Mouse (Mus musculus): ENCODE results near the gene Sema3b. TPM values are rescaled to one million over a fixed set of nuclear protein-coding genes. Genes with fewer than 3 reads are reported as not detected.
"Not testable (repeated sequence)": the region's sequence is repeated elsewhere in the genome, so short reads cannot be mapped to it uniquely, and the experiment has no call there.

Sema3b gene
- polyA plus RNA-seq, 1 experiment from 2014 or later: 22.5 TPM

DNA sequence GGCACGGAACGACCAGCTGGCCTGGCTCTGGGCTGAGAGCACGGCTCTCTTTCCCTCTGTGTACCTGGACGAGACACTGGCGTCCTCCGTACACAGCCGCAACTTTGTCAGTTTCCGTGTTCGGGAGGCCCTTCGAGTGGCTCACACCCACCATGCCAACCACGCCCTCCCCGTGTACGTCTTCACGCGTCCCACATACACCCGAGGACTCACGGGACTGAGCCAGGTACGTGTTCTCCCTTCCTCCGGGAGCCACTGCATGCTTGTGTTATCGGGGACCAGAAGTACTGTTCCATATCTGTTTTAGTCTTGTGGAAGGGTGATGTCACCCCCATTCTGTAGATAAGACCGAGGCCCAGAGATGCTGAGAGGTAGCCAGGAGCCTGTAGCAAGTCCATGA, 38.2 kb downstream of the Sema3b start:
- Histone ChIP-seq H3K27me3 (no peaks in the 10 kb centered on the region), H3K4me3 (replicated peaks) (peak overlapping the region; percentile 86), H3K27ac (no peak overlapping the region), H3K9me3 (replicated peaks) (no peaks in the 10 kb centered on the region), H3K9ac (peak overlapping the region; percentile 80; the same call in 1 of the 2 replicates), H3K4me1 (peaks cover 54% of the 10 kb centered on the region), H3K36me3 (peaks cover 50% of the 10 kb centered on the region), H3K4me2 (peak overlapping the region; percentile 72)
- WGBS: 90% methylated on average over 21 of the region's 21 CpGs
- ATAC-seq (replicated peaks; ENCODE audit: low FRiP score): no peak

DNA sequence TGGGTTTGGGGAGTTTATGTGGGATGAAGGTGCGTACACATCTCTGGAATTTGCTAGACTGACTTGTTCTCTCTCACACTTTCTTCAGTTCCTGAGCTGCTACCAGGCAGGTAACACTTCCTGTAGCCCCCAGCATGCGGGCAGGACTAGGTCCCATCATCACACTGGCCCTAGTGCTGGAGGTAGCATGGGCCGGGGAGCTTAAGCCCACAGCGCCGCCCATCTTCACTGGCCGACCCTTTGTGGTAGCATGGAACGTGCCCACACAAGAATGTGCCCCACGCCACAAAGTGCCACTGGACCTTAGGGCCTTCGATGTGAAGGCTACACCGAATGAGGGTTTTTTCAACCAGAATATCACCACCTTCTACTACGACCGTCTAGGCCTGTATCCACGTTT, 39.0 kb downstream of the Sema3b start:
- Histone ChIP-seq H3K9me3 (replicated peaks) (no peaks in the 10 kb centered on the region), H3K36me3 (peaks cover 55% of the 10 kb centered on the region), H3K9ac (peak overlapping the region; percentile 80), H3K27me3 (no peaks in the 10 kb centered on the region), H3K4me3 (replicated peaks) (peak overlapping the region; percentile 86), H3K4me2 (peak overlapping the region; percentile 72), H3K4me1 (peaks cover 55% of the 10 kb centered on the region), H3K27ac (peak overlapping the region; percentile 89)
- WGBS: 39% methylated on average over 13 of the region's 13 CpGs
- no peak for ATAC-seq (replicated peaks; ENCODE audit: low FRiP score)

DNA sequence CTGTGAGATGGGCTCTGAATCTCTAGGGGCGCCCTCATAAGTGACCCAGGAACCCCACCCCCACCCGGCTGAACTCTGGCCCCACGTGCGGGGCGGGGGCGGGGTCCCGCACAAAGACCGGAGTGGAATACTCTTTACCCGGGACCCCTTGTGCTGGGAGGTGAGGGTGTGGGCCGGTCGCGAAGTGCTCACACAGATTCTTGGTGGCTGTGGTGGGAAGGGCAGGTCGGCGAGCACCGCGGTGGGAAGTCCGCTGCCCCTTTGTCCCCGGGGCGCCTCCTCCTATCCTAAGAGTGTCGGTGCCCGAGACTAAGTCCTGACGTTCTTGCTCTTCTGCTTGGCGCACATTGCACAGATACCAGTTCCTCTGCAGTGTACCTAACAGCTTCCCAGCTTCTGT, 39.8 kb downstream of the Sema3b start:
- Histone ChIP-seq H3K27me3 (no peaks in the 10 kb centered on the region), H3K9me3 (replicated peaks) (no peaks in the 10 kb centered on the region), H3K27ac (peak overlapping the region; percentile 89), H3K36me3 (peaks cover 55% of the 10 kb centered on the region), H3K4me3 (replicated peaks) (peak overlapping the region; percentile 86), H3K4me1 (peaks cover 59% of the 10 kb centered on the region), H3K4me2 (peak overlapping the region; percentile 72), H3K9ac (peak overlapping the region; percentile 80)
- ATAC-seq (replicated peaks; ENCODE audit: low FRiP score): peak; percentile 17
- under 1% methylated on average over 23 of the region's 23 CpGs for WGBS

DNA sequence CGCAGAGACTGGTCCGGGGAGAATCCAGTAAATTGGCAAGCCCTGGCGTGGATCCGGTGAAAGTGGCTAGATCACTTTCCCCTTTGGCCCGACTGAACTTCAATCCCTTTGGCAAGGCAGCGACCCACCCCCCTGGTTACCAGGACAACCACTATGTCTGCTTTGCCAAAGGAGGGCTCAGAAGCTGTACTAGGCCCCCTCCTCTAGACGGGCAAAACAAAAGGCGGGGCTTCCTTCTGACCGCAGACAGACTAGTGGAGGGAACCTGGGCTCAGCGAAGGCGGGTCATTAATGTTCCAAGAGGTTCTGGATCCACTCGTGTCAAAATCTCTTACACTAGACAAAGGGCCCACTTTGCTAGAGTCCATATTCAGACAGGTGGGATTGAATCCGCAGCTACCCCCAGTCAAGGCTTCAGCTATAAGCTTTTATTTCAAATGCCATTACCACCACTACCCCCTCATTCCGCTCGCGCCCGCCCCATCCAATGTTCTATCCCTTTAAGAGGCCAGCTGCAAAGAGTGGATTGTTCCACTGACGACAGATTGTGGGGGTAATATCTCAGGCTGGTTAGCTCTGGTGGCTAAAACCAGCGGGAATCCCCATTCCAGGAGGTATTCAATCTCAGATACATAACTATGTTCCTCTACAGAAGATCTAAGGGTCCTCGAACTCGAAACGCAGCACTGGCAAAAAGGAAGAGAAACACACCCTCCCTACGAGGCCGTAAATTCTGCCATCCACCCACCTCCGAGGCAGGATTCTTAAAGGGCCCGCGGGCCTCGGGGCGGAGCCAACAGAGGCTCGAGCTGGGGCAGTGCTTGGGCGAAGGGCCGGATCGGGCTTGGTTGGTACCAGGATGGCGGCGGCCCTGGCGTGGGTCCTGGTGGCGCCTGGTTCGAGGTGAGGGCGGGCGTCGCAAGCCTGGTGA, 40.4 kb downstream of the Sema3b start:
- Histone ChIP-seq H3K27me3 (no peaks in the 10 kb centered on the region), H3K9me3 (replicated peaks) (no peaks in the 10 kb centered on the region), H3K36me3 (peaks cover 53% of the 10 kb centered on the region), H3K4me1 (peaks cover 65% of the 10 kb centered on the region), H3K27ac (peak overlapping the region; percentile 89), H3K4me2 (peak overlapping the region; percentile 72), H3K9ac (peak overlapping the region; percentile 80), H3K4me3 (replicated peaks) (peak overlapping the region; percentile 86)
- peak; percentile 85 for ATAC-seq (replicated peaks; ENCODE audit: low FRiP score)
- under 1% methylated on average over 41 of the region's 41 CpGs for WGBS

DNA sequence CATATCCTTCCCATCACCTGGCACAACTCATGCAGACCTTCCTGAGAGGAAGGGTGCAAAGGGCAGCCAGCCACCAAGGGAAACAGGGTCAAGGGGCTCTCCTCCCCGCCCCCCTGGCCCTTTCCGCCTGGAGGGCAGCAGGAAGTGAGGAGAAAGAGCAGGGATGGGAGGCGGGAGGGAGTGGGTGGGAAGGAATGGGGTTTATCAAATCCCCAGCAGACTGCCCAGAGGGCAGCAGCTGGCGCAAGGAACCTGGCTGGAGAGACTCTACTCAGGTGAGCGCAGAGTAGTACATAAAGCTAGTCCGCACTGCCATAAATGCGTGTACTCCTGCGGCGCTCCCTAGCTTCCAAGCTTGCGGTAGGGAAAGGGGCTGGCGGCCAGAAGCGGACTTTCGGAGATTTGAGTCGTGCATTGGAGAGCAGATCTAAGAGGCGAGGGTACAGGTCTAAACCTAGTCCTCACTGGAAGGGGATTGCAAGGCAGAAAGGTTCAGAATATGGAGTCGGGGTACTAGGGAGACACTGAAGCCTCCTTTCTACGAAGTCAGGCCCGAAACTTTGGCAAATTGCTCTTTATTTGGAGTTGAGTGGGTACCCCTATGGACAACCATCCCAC, 41.2 kb downstream of the Sema3b start, which contains the start of gene Hyal2:
Gene Hyal2 (plus strand): TSS at position 244 of the 618 bp plus-strand sequence.
- WGBS: 8% methylated on average over 18 of the region's 18 CpGs
- Histone ChIP-seq H3K4me3 (replicated peaks) (peak within 1 kb of the TSS; percentile 86), H3K9me3 (replicated peaks) (no peaks in the 10 kb centered on the region), H3K4me2 (peak within 1 kb of the TSS; percentile 72), H3K27me3 (no peaks in the 10 kb centered on the region), H3K4me1 (peaks cover 70% of the 10 kb centered on the region), H3K27ac (peak within 1 kb of the TSS; percentile 89), H3K36me3 (peaks cover 45% of the 10 kb centered on the region), H3K9ac (peak within 1 kb of the TSS; percentile 80)
- no peak for ATAC-seq (replicated peaks; ENCODE audit: low FRiP score)

DNA sequence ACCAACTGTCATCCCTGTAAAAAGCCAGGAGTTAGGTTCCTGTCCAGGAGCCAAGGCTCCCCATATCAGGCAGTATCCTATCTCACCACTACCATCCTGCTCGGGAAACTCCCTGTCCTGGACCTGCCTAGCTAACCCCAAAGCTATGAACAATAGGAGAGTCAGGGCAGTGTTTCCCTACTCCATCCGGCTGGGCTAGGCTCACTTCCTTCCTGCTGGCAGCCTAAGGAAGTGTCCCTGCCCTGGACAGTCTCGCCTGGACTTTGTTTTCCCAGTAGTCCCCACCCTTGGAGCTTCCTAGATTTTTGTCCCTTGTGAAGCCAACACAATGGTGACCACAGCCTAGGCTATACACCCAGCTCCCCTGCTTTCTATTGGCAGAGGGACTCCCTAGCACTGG, 42.2 kb downstream of the Sema3b start:
- peaks cover 70% of the 10 kb centered on the region for H3K4me1 ChIP-seq
- H3K4me2 ChIP-seq: peak overlapping the region; percentile 72
- H3K36me3 ChIP-seq: peaks cover 43% of the 10 kb centered on the region
- no peaks in the 10 kb centered on the region for H3K27me3 ChIP-seq
- ATAC-seq (replicated peaks; ENCODE audit: low FRiP score): no peak
- H3K27ac ChIP-seq: peak overlapping the region; percentile 89
- no peaks in the 10 kb centered on the region for H3K9me3 ChIP-seq (replicated peaks)
- no peak overlapping the region for H3K9ac ChIP-seq
- peak overlapping the region; percentile 21 for H3K4me3 ChIP-seq (replicated peaks)
- WGBS: 67% methylated on average over 3 of the region's 3 CpGs

DNA sequence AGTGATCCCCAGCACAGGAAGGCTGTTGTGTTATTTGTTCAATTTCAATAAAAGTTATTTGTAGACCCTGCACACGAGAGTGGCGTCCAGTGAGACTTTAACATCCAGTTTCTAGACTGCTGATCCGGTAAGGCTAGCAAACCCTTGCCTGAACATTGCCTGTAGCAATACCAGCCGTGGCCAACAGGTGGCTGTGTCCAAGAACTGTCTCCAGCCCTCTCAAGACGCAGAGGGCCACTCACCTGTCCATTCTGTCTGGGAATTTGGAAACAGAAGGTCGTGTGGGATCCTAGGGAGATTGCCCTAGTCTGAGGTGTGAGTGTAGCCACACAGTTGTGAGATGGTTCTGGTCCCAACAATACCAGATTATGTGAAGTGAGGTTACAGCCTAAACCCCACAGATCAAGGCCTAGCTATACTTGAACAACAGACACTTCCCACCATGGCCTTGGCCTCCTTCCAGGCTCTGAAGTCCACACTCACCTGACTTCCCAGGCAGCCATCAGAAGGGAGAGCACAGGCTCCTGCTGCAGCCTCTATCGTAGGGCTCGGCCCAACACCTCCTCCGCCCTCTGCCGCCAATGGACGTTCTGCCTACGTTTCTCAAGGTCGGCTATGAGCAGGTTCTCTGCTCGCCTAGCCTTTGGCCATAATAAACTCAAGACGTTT, 42.9 kb downstream of the Sema3b start:
- peaks cover 43% of the 10 kb centered on the region for H3K36me3 ChIP-seq
- peak overlapping the region; percentile 72 for H3K4me2 ChIP-seq
- no peak overlapping the region for H3K9ac ChIP-seq
- no peak for ATAC-seq (replicated peaks; ENCODE audit: low FRiP score)
- no peaks in the 10 kb centered on the region for H3K27me3 ChIP-seq
- peak overlapping the region; percentile 21 for H3K4me3 ChIP-seq (replicated peaks)
- H3K27ac ChIP-seq: peak overlapping the region; percentile 89
- no peaks in the 10 kb centered on the region for H3K9me3 ChIP-seq (replicated peaks)
- H3K4me1 ChIP-seq: peaks cover 64% of the 10 kb centered on the region
- WGBS: 55% methylated on average over 15 of the region's 15 CpGs

DNA sequence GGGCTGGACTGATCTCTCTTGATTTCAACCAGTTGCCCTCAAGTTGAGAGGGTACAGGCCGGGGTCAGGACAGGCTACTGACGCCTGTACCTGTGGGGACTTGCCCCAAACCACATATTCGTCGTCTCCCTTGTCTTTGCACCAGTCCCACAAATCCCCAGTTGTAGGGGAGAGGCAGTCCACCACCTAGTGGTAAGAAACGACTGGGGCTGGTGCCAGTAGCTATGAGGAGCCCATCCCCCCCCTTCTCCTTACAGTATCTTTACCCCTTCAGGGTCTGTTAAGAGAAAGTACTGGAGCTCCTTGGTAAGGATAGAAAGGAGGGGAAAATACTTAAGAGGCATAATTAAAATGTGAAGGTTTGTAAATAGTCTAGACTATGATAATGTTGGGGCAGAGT, 43.5 kb downstream of the Sema3b start:
- H3K27ac ChIP-seq: peak overlapping the region; percentile 89
- peak overlapping the region; percentile 18; the same call in 1 of the 2 replicates for H3K4me3 ChIP-seq (replicated peaks)
- not testable (repeated sequence) for H3K9ac ChIP-seq; ATAC-seq (replicated peaks; ENCODE audit: low FRiP score); H3K9me3 ChIP-seq (replicated peaks); H3K27me3 ChIP-seq
- 50% methylated on average over 5 of the region's 5 CpGs for WGBS
- peaks cover 43% of the 10 kb centered on the region for H3K36me3 ChIP-seq
- peaks cover 58% of the 10 kb centered on the region for H3K4me1 ChIP-seq
- peak overlapping the region; percentile 72 for H3K4me2 ChIP-seq

DNA sequence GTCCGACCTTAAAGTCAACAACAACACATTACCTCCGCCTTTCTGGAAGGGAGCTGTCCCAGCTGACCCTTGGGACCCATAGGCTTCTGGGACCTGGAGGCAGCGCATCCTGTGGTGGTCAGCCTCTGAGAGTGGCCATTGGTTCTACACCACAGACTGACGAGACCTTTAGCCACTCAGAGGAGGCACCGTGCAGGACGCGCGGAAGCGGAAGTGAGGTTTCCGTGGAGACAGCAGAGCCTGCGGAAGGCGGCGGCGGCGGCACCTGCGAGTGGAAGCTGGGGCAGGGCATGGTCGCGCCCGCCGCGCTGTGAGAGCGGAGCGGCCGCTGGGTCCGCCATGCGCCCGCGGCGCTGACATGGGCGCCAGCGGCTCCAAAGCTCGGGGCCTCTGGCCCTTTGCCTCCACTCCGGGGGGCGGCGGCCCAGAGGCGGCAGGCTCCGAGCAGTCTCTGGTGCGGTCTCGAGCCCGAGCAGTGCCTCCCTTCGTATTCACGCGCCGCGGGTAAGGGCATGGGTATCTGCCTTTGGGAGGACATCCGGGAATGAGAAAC, 45.9 kb downstream of the Sema3b start, which contains the start of gene Tusc2:
Gene Tusc2 (plus strand): TSS at position 227 of the 553 bp plus-strand sequence.
- Histone ChIP-seq H3K4me3 (replicated peaks) (peak within 1 kb of the TSS; percentile 97), H3K9ac (peak within 1 kb of the TSS; percentile 80), H3K9me3 (replicated peaks) (no peaks in the 10 kb centered on the region), H3K27ac (peak within 1 kb of the TSS; percentile 80), H3K36me3 (peaks cover 64% of the 10 kb centered on the region), H3K4me2 (peak within 1 kb of the TSS; percentile 85), H3K4me1 (peaks cover 47% of the 10 kb centered on the region), H3K27me3 (no peaks in the 10 kb centered on the region)
- ATAC-seq (replicated peaks; ENCODE audit: low FRiP score): peak; percentile 95
- WGBS: under 1% methylated on average over 46 of the region's 46 CpGs

DNA sequence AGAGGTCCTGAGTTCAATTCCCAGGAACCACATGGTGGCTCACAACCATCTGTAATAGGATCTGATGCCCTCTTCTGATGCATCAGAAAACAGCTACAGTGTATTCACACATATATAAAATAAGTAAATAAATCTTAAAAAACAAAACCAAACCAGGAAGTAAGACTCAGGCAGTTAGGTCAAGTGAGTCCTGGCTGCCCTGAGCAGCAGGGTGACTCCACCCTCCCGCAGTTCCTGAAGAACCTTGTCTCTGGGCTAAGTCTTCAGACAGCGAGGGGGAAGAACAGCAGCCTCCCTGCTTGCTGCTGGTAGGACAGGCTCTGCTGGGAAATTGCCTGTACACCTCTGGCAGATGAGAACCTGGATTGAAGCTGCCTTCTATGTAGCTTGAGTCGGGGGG, 52.7 kb downstream of the Sema3b start:
- ATAC-seq (replicated peaks; ENCODE audit: low FRiP score): no peak
- peaks cover 50% of the 10 kb centered on the region for H3K36me3 ChIP-seq
- 73% methylated on average over 3 of the region's 3 CpGs for WGBS
- H3K27me3 ChIP-seq: no peaks in the 10 kb centered on the region
- H3K9ac ChIP-seq: peak overlapping the region; percentile 84; the same call in 1 of the 2 replicates
- peaks cover 49% of the 10 kb centered on the region for H3K4me1 ChIP-seq
- H3K4me3 ChIP-seq (replicated peaks): peak overlapping the region; percentile 79
- no peaks in the 10 kb centered on the region for H3K9me3 ChIP-seq (replicated peaks)
- peak overlapping the region; percentile 99 for H3K27ac ChIP-seq
- H3K4me2 ChIP-seq: peak overlapping the region; percentile 70

DNA sequence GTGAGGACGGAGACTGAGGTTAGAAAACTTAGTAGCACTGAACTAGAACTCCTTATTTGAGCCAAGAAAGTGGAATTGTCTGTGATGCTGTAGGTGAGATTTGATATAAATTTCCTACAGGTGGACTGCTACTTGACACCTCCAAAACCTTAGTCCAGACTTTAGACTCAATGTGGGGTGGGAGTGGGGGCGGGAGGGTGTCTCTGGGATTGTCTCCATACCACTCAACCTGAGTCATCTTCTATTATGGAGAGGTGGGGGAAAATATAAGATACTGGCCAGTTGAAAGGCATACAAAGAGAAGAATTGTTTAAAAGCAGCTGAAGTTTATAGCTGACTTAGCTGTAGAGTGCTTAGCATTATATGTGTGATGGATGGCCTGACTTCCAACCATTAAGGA, 53.3 kb downstream of the Sema3b start:
- Histone ChIP-seq H3K4me2 (peak overlapping the region; percentile 70), H3K36me3 (peaks cover 44% of the 10 kb centered on the region), H3K4me3 (replicated peaks) (peak overlapping the region; percentile 79), H3K9ac (peak overlapping the region; percentile 84), H3K27me3 (no peaks in the 10 kb centered on the region), H3K9me3 (replicated peaks) (no peaks in the 10 kb centered on the region), H3K4me1 (peaks cover 55% of the 10 kb centered on the region), H3K27ac (peak overlapping the region; percentile 99)
- no peak for ATAC-seq (replicated peaks; ENCODE audit: low FRiP score)
- WGBS: 28% methylated on average over 2 of the region's 2 CpGs
